Mouse (Mus musculus) adrenal gland, adult (tissue): ENCODE data around the gene Cenpm.
A peak's percentile ranks its signal among the peaks of the same experiment; 100 is the strongest.

Experiments used
- DNase-seq, 2 experiments: peaks; one replicate each; pipeline ENCODE4 v3.0.0; 2022 to 2023; ENCODE audit warnings: low spot score in 1 of 2; ENCODE audit not compliant: inconsistent age in 2 of 2

Gene Cenpm

DNA sequence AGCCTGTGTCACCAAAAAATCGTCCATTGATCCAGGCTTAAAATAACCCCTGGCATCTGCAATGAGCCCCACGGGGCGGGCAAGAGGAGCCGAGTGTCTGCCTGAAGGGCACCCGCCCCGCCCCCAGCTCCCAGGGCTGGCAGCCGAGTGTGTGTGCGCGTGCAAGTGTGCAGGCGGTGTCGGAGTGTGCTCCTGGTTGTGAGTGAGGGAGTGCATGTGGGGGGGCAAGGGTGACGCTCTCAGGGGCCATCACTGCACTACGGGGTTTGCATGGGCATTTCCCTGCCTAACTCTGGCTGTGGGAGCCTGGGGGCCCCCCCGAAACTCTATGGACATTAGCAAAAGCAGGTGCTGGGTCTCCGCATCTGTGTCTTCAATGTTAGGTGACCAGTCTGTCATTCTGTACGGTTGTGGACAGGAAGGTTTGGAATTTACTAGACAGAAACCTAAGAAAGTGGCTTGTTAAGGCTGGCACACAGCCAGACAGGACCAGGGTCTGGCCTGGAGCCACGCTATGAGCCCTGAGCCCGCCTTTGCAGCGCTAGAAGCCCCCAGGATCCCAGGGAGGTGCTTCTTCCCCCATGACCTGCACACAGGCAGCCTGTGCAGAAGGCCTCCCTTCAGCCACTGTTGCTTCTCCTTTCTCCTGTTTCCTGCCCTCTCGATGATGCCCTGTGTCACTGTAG is 28.3 kb downstream of the Cenpm start:
- DNase-seq: no peak

DNA sequence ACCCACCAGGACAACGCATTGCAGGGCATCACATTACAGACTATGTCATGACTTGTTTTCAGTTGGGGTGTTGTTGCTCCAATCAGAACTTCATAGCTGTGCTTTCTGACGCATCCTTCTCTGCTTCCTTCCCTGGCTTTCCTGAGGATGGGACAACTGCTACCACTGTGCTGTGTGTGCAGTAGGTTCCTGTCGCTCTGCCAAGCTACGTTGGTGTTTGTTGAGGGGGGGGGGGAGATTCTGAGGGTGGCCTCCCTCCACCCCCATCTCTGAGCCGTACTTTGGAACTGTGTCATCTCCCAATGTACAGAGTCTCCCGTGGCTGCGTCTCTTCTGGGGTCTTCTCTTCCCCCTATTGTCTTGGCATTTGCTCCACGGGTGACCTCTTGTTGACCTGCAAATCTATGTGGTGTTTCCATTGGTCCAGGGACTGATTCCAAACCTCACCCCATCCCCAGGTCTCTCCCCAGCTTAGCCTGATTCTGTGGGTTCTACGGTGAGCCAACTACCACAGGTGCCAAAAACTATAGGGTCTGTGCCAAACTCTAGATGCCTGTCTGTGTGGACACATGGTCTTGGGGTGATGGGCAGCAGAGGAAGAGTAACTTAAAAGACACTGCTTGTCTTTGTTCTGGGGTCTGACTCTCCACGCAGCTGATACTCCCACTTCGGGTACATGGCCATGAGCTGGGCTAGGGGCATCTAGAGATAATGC is 29.1 kb downstream of the Cenpm start:
- DNase-seq: no peak

DNA sequence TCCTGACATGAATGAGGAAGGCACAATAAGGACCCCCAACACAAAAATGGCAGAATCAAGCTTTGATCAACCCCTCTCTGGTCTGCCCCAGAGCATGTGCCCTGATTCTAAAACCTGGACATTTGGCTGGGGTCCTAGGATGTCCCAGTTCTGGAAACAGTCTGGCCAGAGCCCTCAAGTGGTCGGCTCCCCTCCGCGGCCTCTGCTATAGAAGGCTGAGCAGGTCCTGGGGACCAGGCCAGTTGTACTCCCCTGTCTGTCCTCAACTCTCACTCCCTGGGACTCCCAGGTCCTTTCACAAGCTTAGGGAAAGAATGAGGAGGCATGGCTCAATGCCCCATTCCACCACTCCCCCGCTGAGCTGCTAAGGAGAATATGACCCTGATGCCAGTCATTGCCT is 31.3 kb downstream of the Cenpm start:
- no peak for DNase-seq

DNA sequence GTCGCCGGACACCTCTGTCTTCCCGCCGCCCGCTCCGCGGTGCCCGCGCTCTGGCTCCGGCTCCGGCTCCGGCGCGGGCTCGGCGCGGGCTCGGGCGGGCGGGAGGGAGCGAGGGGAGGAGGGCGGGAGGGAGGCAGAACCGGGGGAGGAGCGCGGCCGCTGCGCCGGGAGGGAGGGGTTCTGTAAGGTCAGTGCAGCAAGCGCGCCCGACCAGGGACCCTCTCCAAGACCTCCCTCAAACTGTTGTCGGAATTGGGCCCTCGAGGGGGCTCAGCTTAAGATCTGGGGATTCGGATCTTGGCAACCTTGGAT is 31.8 kb downstream of the Cenpm start, which contains the start of gene Shisa8:
Gene Shisa8, minus strand, starts transcription at position 64 of the 312 bp plus-strand sequence.
- no peak for DNase-seq

DNA sequence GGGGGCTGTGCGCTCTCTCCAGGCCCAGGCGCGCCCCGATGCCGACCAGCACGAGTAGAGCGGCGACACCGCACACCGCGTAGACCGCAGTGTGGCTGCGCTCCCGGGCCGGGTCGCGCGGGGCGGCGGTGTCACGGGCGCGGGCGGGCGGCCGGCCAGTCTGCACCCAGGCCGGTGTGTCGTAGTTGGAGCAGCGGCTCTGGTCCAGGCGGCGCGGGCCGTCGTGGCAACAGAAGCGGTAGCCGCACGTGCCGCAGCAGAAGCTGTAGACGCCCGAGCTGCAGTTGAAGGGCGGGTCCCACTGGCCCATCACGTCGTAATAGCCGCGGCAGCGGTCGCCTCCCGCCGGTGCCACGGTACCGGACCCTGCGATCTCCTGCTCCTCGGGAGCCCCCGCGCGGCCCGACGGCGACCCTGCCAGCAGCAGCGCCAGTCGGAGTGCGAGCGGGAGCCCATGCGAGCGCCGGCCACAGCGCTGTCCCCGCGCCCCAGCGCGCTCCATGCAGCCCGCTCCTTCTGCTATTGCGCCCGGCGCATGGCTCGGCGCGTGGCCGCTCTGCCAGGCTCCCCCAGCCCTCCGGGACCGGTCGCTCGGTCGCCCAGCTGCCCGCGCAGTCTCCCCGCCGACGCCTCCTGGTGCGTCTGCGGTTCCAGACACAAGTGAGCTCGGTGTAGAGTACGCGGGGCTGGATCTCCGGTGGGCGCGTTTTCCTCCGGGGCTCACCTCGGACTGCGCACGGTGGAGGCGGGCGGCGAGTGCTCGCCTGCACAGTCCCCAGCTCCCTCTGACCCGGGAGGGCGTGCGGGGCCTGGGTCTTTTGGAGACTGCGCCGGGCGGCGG is 32.4 kb downstream of the Cenpm start:
- DNase-seq: peak in 1 of 2 experiments; percentile 55

DNA sequence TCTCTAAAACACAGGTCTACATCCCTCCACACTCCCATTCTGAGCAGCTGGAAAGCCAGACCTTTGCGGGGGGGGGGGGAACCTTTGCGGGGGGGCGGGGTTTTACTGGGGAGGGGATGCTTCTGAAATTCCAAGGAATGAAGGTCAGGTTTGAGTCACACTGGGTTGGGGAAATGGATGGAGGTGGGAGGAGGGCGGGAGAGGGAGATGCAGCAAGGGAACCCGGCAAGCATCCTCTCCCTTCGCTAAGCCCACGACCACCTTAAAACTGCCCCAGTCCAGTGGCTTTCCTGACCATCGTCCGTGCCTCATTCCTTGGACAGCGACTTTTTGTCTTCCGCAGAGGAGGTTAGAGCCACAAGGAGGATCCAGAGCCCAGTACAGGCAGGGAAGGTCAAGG is 33.3 kb downstream of the Cenpm start:
- no peak for DNase-seq

DNA sequence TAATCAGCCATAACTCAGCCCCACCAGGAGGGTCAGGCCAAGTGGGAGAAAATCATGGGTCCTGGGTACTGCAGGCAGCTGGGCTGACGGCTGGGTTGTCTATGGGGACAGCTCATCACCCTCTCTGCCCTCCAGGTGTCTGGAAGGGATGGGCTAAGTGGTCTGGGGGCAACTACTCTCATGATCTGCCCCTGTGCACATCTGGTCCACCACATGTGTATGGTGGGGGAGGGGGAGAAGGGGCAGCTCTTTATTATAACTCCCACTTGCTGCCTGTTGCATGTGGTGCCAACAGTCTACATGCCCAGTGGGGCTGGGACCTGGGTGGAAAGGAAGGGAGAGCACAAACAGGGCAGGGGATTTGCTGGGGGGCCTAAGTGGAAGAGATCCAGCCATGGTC is 33.7 kb downstream of the Cenpm start:
- no peak for DNase-seq

DNA sequence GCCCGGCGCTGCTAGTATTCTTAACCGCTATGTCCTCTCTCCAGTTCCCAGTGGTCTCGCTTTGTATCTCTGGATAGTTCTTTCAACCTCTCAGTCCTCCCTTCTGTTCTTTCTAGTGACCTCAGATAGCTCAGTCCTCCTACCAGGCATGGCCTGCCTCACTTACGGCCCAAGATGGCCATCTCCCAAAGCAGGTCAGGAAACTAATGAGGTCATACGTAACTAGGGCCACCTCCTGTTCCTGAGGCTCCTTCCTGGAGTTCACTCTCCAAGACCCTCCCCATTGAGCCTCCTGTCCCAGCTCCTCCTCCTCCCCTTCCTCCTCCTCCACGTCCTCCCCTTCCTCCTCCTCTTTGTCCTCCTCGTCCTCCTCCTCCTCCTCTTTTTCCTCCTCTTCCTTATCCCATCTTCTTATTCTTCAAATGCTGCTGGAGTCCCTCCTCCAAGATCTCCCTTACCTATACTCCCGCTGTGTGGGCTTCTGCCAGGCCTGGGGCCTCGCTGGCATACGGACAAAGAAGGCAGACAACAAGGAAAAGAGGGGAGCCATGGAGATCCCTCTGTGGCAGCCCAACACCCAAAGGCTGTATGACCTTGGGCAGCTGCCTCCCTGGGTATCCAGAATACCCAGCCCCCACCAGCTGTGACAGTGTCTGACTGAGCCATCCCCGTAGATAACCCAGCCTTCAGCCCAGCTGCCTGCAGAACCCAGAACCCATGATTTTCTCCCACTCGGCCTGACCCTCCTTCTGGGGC is 35.1 kb downstream of the Cenpm start:
- no peak for DNase-seq

DNA sequence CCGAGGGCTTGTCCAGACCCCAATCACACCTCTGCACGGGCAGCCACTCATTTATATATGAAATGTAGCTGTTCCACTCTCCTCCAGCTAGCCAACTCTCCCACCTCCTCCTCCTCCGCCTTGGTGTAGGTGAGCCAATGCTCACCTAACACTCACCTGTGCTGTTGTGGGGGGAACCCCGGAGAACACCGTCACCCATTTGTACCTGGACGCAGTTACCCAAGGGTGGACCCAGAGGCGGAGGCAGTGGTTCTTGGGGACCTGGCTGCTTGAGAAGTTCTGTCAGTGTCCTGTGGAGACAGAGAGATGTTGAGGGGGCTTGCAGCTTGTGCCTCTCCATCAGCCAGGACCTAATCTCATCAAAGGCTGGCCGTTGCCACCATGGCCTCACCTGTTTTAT is 36.2 kb downstream of the Cenpm start:
- no peak for DNase-seq

DNA sequence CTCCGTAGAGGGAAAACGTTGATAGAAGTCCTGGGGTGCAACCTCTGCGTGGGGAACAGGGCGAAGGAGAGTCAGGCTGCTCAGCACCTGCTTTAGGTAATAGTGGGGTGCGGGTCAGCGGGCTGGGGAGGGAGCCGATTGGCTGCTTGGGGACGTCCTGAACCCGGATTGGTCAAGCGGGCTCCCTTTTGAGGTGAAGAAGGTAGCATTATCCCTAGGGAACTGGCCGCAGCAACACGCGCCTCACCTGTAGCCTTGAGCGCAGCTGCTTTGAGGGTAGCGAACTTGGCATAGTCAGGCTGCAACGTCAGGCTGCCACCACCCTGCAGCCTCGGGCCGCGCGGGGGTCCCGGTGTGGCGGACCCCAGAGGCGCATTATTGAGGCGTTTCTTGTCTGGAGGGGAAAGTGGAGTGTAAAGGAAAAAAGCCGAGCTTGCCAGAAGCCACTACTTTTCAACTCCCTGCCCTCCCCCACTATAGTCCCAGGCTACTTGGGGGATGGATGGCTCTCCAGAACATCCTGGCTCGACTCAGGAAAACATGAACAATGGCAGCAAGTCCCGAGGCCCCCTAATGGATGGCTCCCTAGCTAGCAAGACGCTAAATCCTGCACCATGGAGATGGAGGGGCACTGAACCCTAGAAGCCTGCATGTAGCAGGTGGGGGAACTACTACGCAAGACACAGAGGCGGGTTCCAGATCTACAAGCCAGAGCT is 36.9 kb downstream of the Cenpm start:
- DNase-seq: no peak

DNA sequence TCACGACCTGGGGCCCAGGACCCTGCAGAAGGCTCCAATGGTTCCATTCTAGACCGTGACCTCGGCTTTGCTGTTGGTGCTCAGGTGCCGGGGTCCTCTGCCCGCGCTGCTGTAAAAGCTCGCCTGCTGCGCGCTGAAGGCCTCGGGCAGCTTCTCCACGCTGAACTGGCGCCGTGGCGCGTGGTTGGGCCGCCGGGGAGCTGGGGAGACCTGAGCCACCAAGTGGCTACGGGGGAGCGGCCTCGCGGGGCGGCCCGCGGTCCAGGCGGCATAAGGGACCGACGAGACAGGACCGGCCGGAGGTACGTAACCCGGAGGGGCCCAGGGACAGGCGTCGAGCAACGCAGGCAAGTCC is 37.5 kb downstream of the Cenpm start:
- no peak for DNase-seq

DNA sequence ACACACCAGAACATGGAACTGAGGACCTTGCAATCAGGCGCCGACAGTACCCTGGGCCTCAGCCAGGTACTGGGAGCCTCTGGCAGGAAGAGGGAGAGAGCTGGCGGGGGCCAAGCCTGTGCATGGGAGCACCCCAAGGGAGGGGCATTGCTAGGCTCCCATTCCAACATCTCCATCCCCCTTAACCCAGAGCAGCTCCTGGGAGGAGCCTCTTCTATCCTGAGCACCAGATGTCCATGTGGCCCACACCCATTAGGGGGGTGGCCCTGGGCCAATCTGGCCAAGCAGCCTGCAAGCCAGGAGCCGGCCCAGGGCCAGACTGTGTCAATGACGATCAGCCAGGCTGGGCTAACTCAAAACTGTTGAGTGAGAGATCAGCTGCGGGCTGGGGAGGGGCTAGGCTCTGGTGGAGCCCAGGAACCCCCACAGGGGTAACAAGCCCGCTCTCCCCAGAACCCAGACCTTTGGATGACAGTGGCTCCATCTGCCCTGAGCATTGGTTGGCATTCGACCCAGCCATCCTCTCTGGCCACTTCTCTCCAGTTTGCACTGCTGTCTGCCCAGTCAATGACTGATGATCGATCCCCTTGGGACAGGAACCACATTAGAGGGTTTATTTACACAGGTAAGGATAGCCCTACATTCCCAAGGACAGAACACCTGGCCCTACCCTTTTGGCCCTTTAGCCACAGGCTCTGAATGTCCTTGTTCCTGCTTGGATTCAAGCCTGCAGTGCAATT is 38.0 kb downstream of the Cenpm start:
- peak; percentile 26 to 68 for DNase-seq

DNA sequence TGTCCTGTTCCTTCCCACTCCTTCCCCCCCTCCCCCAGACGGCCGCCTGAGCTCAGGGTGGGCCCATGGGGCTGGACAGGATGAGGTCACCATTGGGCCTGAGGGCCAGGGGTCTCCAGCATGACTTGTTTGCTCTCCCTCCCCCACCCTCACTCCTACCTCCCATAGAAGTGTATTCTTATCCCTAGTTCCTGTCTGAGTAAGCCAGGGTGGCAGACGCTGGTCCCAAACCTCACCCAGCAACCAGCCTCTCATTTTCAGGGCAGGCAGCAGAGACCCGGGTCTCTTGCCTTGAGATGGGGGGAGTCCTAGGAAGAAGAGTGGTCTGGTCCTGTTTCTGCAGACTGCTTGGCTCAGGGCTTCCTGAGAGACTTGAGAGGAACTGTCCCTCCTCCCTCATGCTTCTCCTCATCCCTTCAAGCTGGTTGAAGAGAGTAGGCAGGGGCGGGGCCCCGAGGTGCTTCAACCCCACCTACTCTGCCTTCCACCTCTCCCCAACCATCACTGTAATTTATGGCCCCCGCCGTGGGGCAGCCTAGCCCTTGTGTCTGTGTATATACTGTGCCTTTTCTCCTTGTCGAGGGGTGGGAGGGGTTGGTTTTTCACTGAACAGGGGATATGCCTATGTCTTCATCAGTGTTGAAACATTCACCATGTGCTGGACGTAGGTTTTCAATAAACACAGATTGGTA is 39.7 kb downstream of the Cenpm start:
- no peak for DNase-seq

DNA sequence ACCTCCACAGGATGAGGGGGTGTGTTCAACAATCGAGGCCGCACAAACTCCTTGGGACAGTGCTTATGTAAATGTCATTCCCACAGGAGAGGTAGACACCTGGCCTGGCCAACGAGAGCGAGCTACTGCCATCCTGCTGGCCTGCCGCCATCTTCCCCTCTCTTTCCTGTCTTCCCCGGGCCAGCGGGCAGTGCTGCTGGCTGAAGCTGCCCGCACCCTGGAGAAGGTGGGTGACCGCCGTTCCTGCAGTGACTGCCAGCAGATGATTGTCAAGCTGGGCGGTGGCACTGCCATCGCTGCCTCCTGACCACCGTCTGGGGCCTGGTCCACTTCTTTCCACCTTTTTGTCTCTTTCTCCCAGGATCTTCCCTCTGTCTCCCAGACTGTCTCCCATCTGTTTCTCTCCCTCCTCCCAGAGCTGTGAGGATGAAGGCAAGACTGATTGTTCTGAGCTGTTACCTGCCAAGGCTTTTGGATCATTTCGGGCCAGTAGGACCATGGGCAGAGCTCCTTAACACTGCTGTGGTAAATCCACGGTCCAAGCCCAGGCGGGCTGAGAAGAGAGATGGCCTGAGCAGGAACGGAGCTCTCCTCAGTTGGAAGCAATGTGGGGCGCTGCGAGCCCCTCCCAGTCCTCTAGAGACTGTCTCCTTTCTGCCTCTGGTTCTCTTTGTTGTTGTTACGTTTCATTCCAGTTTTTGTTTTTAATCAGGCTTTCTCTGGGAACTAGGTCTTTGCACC is 40.8 kb downstream of the Cenpm start:
- DNase-seq: no peak

DNA sequence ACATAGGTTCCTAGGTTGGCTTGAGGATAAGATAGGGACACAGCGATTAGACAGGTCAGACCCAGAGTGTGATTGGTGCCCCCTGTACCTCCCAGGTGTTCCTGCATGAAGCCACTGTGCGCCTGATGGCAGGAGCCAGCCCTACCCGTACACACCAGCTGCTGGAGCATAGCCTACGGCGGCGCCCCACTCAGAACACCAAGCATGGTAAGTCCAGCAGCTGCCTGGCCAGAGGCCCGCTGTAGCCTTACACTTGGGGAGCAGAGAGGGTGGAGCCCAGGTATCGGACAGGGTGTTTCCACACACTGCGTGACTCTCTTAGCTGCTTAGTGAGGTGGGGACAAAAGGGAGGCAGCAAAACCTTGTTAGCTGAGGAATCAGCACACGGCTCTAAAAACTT is 41.5 kb downstream of the Cenpm start:
- DNase-seq: no peak

DNA sequence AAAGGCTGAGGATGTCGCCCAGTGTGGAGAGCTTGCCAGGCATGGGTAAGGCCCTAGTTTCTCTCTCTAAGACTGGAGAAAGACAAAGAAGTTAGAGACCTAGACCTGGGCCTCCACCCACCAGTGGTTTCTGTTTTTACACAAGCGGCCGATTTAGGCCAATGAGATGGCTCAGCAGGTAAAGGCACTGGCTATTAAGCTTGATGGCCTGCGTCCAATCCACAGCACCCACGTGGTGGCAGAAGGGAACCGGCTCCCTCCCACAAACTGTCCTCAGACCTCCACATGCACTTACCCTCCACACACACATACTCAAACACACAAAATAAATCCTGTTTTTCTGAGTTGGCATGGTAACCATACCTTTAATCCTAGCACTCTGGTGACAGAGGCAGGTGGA is 42.5 kb downstream of the Cenpm start:
- no peak for DNase-seq

DNA sequence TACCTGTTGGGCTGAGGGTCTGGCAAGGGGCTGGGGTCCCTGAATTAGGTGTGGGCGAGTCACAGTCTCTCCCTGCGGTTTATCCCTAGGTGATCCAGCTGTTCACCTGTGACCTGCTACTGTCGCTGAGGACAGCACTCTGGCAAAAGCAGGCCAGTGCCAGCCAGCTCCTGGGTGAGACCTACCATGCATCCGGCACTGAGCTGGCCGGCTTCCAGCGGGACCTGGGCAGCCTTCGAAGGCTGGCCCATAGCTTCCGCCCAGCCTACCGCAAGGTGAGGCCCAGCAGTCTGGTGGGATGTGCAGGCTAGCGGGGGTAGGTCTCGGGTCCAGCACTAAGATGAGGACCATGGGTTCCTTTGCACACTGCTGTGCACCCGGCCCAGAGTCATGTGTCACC is 45.0 kb downstream of the Cenpm start:
- no peak for DNase-seq

DNA sequence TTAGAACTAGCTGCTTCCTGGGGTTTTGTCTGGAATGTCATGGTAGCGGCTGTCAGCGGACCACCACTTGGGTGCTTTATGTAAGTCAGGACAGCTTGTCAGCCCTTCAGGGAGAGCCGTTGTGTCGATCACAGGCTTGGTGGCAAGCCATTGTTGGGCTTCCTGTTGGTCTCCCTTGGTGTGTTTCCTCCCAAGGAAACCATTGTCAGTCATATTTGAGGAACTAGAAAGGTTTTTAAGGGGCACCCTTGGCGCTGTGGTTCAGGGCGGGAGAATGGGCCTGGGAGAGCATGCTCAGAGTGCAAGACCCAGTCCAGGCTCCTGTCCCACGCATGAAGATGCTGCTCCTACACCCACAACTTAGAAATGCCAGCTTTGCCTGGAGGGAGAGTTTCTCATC is 46.2 kb downstream of the Cenpm start:
- no peak for DNase-seq

DNA sequence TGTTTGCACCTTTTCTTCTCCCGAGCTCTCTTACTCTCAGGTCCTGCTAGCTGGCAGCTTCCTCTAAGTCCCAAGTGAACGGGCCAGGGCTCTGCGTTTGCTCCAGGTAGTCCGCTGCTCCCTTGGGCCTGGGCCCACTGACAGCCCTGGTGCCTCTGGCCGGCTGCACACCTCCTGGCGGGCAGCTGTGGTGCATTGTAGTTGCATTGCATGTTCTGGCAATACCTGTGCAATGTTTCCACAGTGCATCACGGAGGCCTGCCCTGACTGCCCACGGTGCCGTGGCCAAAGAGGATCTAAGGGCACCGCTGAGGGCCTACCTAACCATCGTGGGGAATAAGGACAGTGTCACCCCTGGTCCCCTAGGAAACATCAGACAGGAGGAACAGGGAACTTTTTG is 46.6 kb downstream of the Cenpm start:
- no peak for DNase-seq
